Mouse (Mus musculus): ENCODE results near the gene Chrna5.

The Chrna5 gene

DNA sequence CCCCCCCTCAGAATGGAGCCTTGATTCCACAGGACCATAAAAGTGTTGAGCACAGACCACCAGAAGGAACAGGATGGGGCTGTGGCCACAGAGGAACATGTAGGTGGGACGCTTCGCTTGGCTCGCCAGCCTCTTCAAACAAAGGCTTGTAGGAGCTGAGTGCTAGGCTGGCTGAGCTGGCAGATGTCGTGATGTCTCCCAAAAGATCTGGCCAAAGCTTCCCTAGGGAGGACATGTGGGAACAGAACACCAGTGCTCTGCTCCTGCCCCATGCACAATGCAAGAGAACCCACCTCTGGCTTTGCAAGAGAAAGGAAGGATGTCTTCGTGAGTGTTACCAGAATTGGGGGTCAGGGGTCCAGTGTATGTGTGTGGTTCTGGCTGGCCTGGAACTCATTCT is 42.6 kb downstream of the Chrna5 start:
- DNase-seq (ENCODE audit: low spot score in 2 of 2) = no peak

DNA sequence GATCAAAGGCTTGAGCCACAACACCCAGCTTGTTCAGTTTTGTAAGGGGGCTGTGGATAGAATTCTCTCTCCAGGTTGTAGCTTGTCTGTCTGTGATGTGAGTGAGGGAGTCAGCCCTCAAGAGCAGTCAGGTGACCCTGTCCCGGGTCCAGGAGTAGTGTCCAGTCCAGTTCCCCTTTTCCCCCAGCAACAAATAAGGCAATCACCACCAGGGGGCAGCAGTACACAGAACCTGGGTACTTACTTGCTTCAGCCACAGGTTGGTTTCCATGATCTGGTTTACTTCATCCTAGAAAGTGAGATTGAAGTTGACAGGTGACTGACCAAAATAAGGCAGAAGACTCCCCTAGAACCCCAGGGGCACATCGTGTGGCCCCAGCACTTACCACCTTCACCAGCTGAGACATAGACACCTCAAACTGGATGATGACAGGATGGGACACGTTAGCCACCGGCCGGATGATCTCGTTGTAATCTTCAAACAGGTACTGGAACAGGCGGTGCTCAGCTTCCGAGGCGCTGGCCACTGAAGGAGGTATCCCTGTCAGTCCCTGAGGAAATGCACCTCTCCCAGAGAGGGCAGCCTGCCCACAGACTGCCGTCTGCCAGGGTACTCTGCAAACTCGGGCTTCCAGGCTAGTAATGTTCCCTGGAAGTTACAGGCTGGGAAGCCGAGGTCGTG is 43.4 kb downstream of the Chrna5 start:
- DNase-seq (ENCODE audit: low spot score in 2 of 2) = peak; percentile 69 to 72

GRCm38 (mm10) chr9:55025534-55026274 is 45.0 kb downstream of the Chrna5 start:
- DNase-seq (ENCODE audit: low spot score in 2 of 2) = no peak

DNA sequence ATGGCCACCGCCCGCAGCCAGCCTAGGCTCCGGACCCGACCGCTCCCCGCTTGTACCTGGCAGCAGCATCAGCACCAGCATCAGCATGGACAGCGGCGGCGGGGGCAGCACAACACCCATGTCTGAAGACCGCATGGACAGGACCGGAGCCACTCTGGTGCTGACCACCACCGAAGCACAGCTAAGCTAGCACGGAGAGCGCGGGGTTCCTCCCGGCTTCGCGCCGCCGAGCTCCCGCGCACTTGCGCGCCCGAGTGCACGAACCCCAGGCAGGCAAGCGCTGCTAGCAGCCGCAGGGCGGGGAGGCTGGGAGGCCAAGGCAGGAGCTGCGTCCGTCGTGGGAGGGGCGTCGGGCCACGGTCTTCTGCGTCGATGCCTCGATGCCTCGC is 45.6 kb downstream of the Chrna5 start, which contains the start of gene Chrna3:
TSS of gene Chrna3 (minus strand) at position 288 of the 389 bp plus-strand sequence.
- no peak for DNase-seq (ENCODE audit: low spot score in 2 of 2)

DNA sequence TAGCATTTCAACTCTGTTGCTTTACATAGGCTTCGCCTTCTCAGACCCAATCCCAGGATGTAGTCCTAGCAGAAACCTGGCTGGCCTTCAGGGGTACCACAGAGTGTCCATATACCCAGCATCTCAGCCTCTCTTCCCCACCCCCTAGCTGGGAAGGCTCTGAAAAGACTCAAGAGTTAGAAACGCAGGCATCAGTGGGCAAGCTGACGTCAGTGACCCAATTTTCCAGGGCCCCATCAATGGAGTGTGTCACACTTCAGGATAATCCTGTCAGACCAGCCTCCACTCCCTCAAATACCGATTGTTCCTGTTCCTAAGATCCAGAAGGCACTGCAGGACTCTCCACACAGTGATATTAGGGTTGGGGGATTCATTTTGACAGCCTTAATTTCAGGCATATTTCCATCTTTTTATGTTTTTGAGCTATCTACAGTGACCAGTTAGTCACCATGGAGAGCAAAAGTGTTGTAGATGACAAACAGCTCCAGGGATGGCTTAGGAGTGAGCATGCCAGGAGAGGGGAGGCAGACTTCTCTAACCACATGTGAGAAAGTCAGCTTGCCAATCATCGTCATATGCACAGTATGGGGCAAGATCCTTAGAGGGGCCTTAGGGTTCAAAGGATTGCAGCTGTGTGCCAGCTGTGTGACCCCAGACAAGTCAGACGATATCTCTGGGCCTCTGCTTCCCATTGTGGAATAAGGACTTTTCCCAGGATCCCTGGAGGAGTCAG is 50.9 kb downstream of the Chrna5 start:
- DNase-seq (ENCODE audit: low spot score in 2 of 2) = no peak

GRCm38 (mm10) chr9:55038948-55039347 is 58.3 kb downstream of the Chrna5 start:
- no peak for DNase-seq (ENCODE audit: low spot score in 2 of 2)

GRCm38 (mm10) chr9:55039983-55040382 is 59.3 kb downstream of the Chrna5 start:
- no peak for DNase-seq (ENCODE audit: low spot score in 2 of 2)

DNA sequence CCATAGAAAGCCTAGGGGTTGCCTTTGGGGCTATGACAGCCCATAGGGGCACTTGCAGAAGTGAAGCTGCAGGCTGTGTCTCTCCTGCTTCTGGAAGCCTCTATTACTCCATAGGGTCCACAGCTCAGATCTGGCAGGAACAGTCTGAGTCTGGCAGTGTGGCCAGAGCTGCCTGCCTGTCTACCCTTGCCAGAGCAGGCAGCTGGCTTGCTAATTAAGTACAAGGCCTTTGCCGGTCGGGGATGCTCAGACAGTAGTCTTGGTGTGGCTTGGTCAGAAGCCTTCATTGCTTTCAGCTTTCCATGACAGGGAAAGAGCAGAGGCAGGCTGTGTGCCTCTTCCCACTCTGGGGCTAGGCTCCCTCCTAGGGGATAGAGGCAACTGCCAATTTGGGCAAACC is 60.7 kb downstream of the Chrna5 start:
- DNase-seq (ENCODE audit: low spot score in 2 of 2) = no peak

DNA sequence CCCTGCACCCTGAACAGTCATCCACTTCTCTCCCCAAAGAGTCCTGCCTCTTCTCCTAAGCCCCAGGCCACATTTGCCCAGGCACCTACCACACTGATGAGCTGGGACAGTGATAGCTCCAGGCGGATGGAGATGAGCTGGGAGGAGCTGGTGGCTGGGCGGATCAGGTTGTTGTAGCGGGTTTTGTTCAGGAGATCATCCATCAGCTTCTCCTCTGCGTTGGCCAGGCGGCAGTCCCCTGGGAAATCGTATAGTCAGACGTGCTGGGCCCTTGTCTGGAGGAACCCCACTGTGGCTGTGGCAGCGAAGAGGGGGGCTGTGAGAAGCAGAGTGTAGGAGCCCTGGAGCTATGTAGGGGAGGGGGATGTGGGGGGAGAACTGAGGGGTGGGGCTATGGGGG is 63.0 kb downstream of the Chrna5 start:
- DNase-seq (ENCODE audit: low spot score in 2 of 2) = no peak

DNA sequence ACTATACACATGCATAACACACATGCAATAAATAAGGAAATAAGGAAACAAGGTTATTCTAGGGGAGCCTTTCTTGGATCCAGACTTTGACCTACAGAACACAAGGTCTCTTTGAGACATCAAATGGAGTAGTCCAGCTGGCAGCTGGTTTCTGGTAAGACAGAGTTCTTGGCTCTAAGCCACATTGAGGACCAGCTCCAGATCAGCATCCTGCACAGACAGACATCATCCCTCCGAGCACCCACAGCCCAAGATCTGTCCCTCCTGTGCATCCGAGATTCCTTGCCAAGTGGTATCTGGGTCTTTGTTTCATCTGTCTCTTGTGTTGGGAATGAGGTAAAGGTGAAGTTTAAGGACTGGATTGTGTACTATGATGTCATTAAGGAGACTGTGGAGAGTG is 64.3 kb downstream of the Chrna5 start:
- DNase-seq (ENCODE audit: low spot score in 2 of 2) = no peak

GRCm38 (mm10) chr9:55046764-55047163 is 66.1 kb downstream of the Chrna5 start:
- DNase-seq (ENCODE audit: low spot score in 2 of 2) = no peak

- peak in 1 of 2 experiments; percentile 6 for DNase-seq (ENCODE audit: low spot score in 2 of 2)
These were observed 67.7 kb downstream of the Chrna5 start, which contains the start of gene Chrnb4 for GRCm38 (mm10) chr9:55048211-55048880. TSS of gene Chrnb4 (minus strand) at chr9:55048779.

GRCm38 (mm10) chr9:55055386-55055930 is 74.8 kb downstream of the Chrna5 start:
- no peak for DNase-seq (ENCODE audit: low spot score in 2 of 2)

Data from urinary bladder, postnatal 36 days (tissue).